10 mouse cellular contexts compared by ENCODE assay signal in the genomic region with DNA sequence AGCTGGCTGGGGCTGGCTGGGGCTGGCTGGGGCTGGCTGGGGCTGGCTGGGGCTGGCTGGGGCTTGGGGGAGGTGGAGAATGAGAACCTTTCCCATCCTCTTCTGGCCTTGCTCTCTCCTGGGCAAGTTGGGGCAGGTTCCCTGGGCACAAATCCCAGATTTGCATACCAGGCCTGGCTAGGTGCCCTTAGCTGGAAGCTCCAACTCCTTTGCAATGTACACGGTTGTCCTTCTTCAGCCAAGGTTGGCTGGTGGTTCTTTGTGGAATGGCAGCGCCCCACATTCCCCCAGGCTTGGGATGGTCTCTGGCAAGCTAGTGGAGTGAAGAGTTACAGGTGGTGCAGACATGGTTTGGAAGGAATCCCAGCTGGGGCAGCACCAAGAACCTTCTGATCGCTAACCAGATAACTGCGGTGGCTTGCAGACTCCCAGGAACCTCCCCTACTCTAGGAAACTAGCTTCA.
DNase-seq lines count a peak whose midpoint lies in the region; ATAC-seq and TF ChIP-seq lines count a peak whose summit lies in the region.
"Had no signal": no experiment of that assay in that cellular context is flagged by ENCODE, and none has a peak within 500 bp of the region (broad histone marks: within the 10 kb centered on the region; RNA-seq: fewer than 3 reads in every experiment).

No protein-coding gene starts in this region.

- TF ChIP-seq CTCF in gastrocnemius, adult 2 months (IDR thresholded peaks at IDR 0.05) = no peak
- TF ChIP-seq CTCF in lung, postnatal 0 days (IDR thresholded peaks at IDR 0.05) = no peak

- WGBS in heart, embryonic 12.5 days = 76% methylated on average over 4 of the region's 4 CpGs
- WGBS in lung, postnatal 0 days = 60% methylated on average over 4 of the region's 4 CpGs
- WGBS in intestine, embryonic 16.5 days = 76% methylated on average over 4 of the region's 4 CpGs

- intact Hi-C loops in gastrocnemius, adult 2 months (cut with DNase I) = no loop called here

- H3K4me3 ChIP-seq in heart, embryonic 12.5 days = no peak overlapping the region
- H3K4me3 ChIP-seq in gastrocnemius, adult 2 months = no peak overlapping the region
- no peak overlapping the region for H3K4me3 ChIP-seq in lung, postnatal 0 days (ENCODE audit: low read depth, low read length)
- no peak overlapping the region for H3K4me3 ChIP-seq in intestine, embryonic 16.5 days (ENCODE audit: low read length)
- H3K4me3 ChIP-seq: midbrain, embryonic 12.5 days had no signal

- no peak overlapping the region for H3K4me2 ChIP-seq in heart, embryonic 12.5 days
- H3K4me2 ChIP-seq in lung, postnatal 0 days (replicated peaks; ENCODE audit: low read depth, low read length) = no peak overlapping the region
- H3K4me2 ChIP-seq in intestine, embryonic 16.5 days (ENCODE audit: low read depth, low read length) = no peak overlapping the region
- H3K4me2 ChIP-seq: midbrain, embryonic 12.5 days had no signal

- H3K9ac ChIP-seq in heart, embryonic 12.5 days = no peak overlapping the region
- no peak overlapping the region for H3K9ac ChIP-seq in lung, postnatal 0 days (replicated peaks; ENCODE audit: low read depth)
- H3K9ac ChIP-seq in intestine, embryonic 16.5 days (ENCODE audit: low read depth, low read length) = no peak overlapping the region
- H3K9ac ChIP-seq: midbrain, embryonic 12.5 days had no signal

- H3K36me3 ChIP-seq in heart, embryonic 12.5 days = no peaks in the 10 kb centered on the region
- H3K36me3 ChIP-seq in lung, postnatal 0 days (ENCODE audit: insufficient read depth, low read length) = no peaks in the 10 kb centered on the region
- no peaks in the 10 kb centered on the region for H3K36me3 ChIP-seq in intestine, embryonic 16.5 days (ENCODE audit: control insufficient read depth, insufficient read depth, low read length)
- H3K36me3 ChIP-seq: G1E; midbrain, embryonic 12.5 days had no signal

- no peaks in the 10 kb centered on the region for H3K27me3 ChIP-seq in heart, embryonic 12.5 days (replicated peaks)
- no peaks in the 10 kb centered on the region for H3K27me3 ChIP-seq in lung, postnatal 0 days (replicated peaks; ENCODE audit: insufficient read depth, low read length)
- H3K27me3 ChIP-seq in intestine, embryonic 16.5 days (replicated peaks; ENCODE audit: control insufficient read depth, insufficient read depth, low read length) = no peaks in the 10 kb centered on the region
- H3K27me3 ChIP-seq: midbrain, embryonic 12.5 days had no signal

- no peak for TF ChIP-seq EP300 in lung, postnatal 0 days (IDR thresholded peaks at IDR 0.05)

- H3K4me1 ChIP-seq in heart, embryonic 12.5 days (replicated peaks) = no peaks in the 10 kb centered on the region
- no peaks in the 10 kb centered on the region for H3K4me1 ChIP-seq in lung, postnatal 0 days (ENCODE audit: insufficient read depth, low read depth, low read length)
- H3K4me1 ChIP-seq in intestine, embryonic 16.5 days (ENCODE audit: control insufficient read depth, insufficient read depth, low read length) = no peaks in the 10 kb centered on the region
- H3K4me1 ChIP-seq: midbrain, embryonic 12.5 days had no signal

- no peak for ATAC-seq in heart, embryonic 12.5 days (ENCODE audit: insufficient number of reproducible peaks, low FRiP score)
- ATAC-seq in lung, postnatal 0 days = peak; percentile 19; the same call in 1 of the 2 replicates
- ATAC-seq in intestine, embryonic 16.5 days = no peak

- DNase-seq in heart, adult 8-10 months (ENCODE audit: low spot score) = peak; percentile 60
- DNase-seq in ZHBTc4 (ENCODE audit: low read depth, low spot score) = peak; percentile 61
- DNase-seq in gastrocnemius, adult 2 months = peak; percentile 83
- no peak for DNase-seq in lung, postnatal 0 days (ENCODE audit: low spot score)
- no peak for DNase-seq in left cerebral cortex, adult 11 months (ENCODE audit: low spot score)
- no peak for DNase-seq in thymus, postnatal 4 days

- no peak overlapping the region for H3K27ac ChIP-seq in heart, embryonic 12.5 days (ENCODE audit: poor library complexity, severe bottlenecking)
- H3K27ac ChIP-seq in gastrocnemius, adult 2 months = peak overlapping the region; percentile 35; the same call in 1 of the 2 replicates
- no peak overlapping the region for H3K27ac ChIP-seq in lung, postnatal 0 days (ENCODE audit: low read length)
- no peak overlapping the region for H3K27ac ChIP-seq in intestine, embryonic 16.5 days (ENCODE audit: low read length)
- H3K27ac ChIP-seq: midbrain, embryonic 12.5 days had no signal

- H3K9me3 ChIP-seq in heart, embryonic 12.5 days (replicated peaks) = no peaks in the 10 kb centered on the region
- H3K9me3 ChIP-seq in lung, postnatal 0 days (ENCODE audit: low read length) = no peaks in the 10 kb centered on the region
- no peaks in the 10 kb centered on the region for H3K9me3 ChIP-seq in intestine, embryonic 16.5 days (ENCODE audit: control insufficient read depth, low read length)
- H3K9me3 ChIP-seq: G1E; midbrain, embryonic 12.5 days had no signal

Comparison
In these comparisons a context has a peak if more than half of its experiments do, and no peak if none do; other contexts are left out.
1. DNase-seq: peak in heart, adult 8-10 months (single experiment), ZHBTc4 (single experiment) and gastrocnemius, adult 2 months (single experiment); none in lung, postnatal 0 days (single experiment), left cerebral cortex, adult 11 months (single experiment) and thymus, postnatal 4 days (single experiment).